Mouse (Mus musculus) heart, postnatal 0 days (tissue): ENCODE measurements around the gene Pgbd1.

ENCODE experiments used
- CTCF ChIP-seq: IDR thresholded peaks from 2 replicates; pipeline ENCODE4 v1.5.1; 2016; ENCODE audit warnings: antibody characterized with exemption, control low read depth, low read depth
- EP300 ChIP-seq: IDR thresholded peaks from 2 replicates; pipeline ENCODE4 v1.6.1; 2016; ENCODE audit warnings: antibody characterized with exemption, low read depth

- no peak for TF ChIP-seq CTCF
- no peak for TF ChIP-seq EP300
Observed at GRCm38 (mm10) chr13:21467336-21467735, 26.5 kb upstream of the Pgbd1 start.
